Mouse (Mus musculus) midbrain, postnatal 0 days (tissue): ENCODE measurements around the gene Pigc. TPM values are rescaled to one million over a fixed set of nuclear protein-coding genes. Genes with fewer than 3 reads are reported as not detected.

ENCODE experiments used
- ATAC-seq: fragments of 200-750 bp; cut with Nextera tagmentation; 2 replicates; pipeline ENCODE4 v1.8.0; 2017; ENCODE audit warnings: moderate number of reproducible peaks, mild to moderate bottlenecking, moderate TSS enrichment, moderate library complexity; ENCODE audit not compliant: low FRiP score
- DNase-seq: peaks from one replicate; pipeline ENCODE4 v3.0.0-alpha.2; 2015; ENCODE audit warnings: low spot score
- H3K27ac ChIP-seq: fragments of 300-500 bp; sonication (generic); 2 replicates; pipeline ENCODE4 v1.5.1; 2014; ENCODE audit warnings: low read depth, mild to moderate bottlenecking, low read length, mixed read lengths
- H3K27me3 ChIP-seq: fragments of 300-500 bp; sonication (generic); 2 replicates; pipeline ENCODE4 v1.6.1; 2014; ENCODE audit warnings: low read length, control low read depth, mixed read lengths; ENCODE audit not compliant: insufficient read depth
- H3K36me3 ChIP-seq: fragments of 300-500 bp; sonication (generic); 2 replicates; pipeline ENCODE4 v1.6.1; 2014; ENCODE audit warnings: low read length, control low read depth, mixed read lengths; ENCODE audit not compliant: insufficient read depth
- H3K4me1 ChIP-seq: fragments of 300-500 bp; sonication (generic); 2 replicates; pipeline ENCODE4 v1.6.1; 2014; ENCODE audit warnings: mild to moderate bottlenecking, control low read depth, antibody characterized with exemption, low read length, mixed read lengths; ENCODE audit not compliant: insufficient read depth
- H3K4me2 ChIP-seq: fragments of 300-500 bp; sonication (generic); 2 replicates; pipeline ENCODE4 v1.6.1; 2014; ENCODE audit warnings: low read depth, mild to moderate bottlenecking, low read length, mixed read lengths; ENCODE audit not compliant: poor library complexity, severe bottlenecking
- H3K4me3 ChIP-seq: fragments of 300-500 bp; sonication (generic); 2 replicates; pipeline ENCODE4 v1.5.1; 2014; ENCODE audit warnings: low read depth, mild to moderate bottlenecking, low read length, moderate library complexity
- H3K9ac ChIP-seq: fragments of 300-500 bp; sonication (generic); replicated peaks from 2 replicates; pipeline ENCODE4 v1.6.1; 2014; ENCODE audit warnings: mild to moderate bottlenecking, low read length, moderate library complexity, mixed read lengths; ENCODE audit not compliant: poor library complexity, severe bottlenecking
- H3K9me3 ChIP-seq: fragments of 300-500 bp; sonication (generic); 2 replicates; pipeline ENCODE4 v1.6.1; 2016; ENCODE audit warnings: low read length, control low read depth
- CTCF ChIP-seq: IDR thresholded peaks from 2 replicates; pipeline ENCODE4 v1.5.1; 2016; ENCODE audit warnings: antibody characterized with exemption, mild to moderate bottlenecking
- WGBS: fragments of 180-500 bp; shearing (Covaris S2); extraction: QIAGEN DNeasy Blood & Tissue Kit; methylation state at CpG from one replicate; pipeline ENCODE4 v1.1.7; 2014; 5-methylcytosine and 5-hydroxymethylcytosine counted together
- polyA plus RNA-seq: library from polyadenylated mRNA; unstranded; fragments of >200 nt; fragmentation: Nextera tagmentation; extraction: Ambion mirVana; gene quantifications from 2 replicates; pipeline ENCODE4 v1.2.1, GENCODE M21; 2015
- total RNA-seq: library from RNA; depleted of rRNA; stranded (reverse); fragments of >200 nt; gene quantifications from 2 replicates; pipeline ENCODE4 v1.2.3, GENCODE M21; 2014

The Pigc gene
- total and polyA plus RNA-seq, 2 experiments from 2014 or later = 14.5 to 22.6 TPM

- DNase-seq = no peak
- Histone ChIP-seq H3K4me2 (no peak within 1 kb of the TSS), H3K4me3 (no peak within 1 kb of the TSS), H3K27ac (no peak within 1 kb of the TSS), H3K9ac (no peak within 1 kb of the TSS), H3K36me3 (no peaks in the 10 kb centered on the region), H3K27me3 (no peaks in the 10 kb centered on the region), H3K9me3 (no peaks in the 10 kb centered on the region), H3K4me1 (0 out of 2 replicates have a peak, but pooled peaks cover 5% of the 10 kb centered on the region)
- ATAC-seq = no peak
- TF ChIP-seq CTCF = no peak
- WGBS = 62% methylated on average over 1 of the region's 1 CpGs
These were observed 10.6 kb downstream of the Pigc start, which contains the start of gene 4930558K02Rik for GRCm38 (mm10) chr1:161979536-161979935. Gene 4930558K02Rik, minus strand, starts transcription at chr1:161979636.

GRCm38 (mm10) chr1:161980046-161980445 is 11.1 kb downstream of the Pigc start:
- WGBS = 87% methylated on average over 2 of the region's 2 CpGs
- ATAC-seq (no peak), DNase-seq (no peak)
- H3K9ac ChIP-seq = no peak overlapping the region
- H3K4me2 ChIP-seq = no peak overlapping the region
- no peaks in the 10 kb centered on the region for H3K9me3 ChIP-seq
- H3K27me3 ChIP-seq = no peaks in the 10 kb centered on the region
- H3K4me3 ChIP-seq = no peak overlapping the region
- H3K27ac ChIP-seq = no peak overlapping the region
- TF ChIP-seq CTCF = no peak
- no peaks in the 10 kb centered on the region for H3K36me3 ChIP-seq
- 0 out of 2 replicates have a peak, but pooled peaks cover 5% of the 10 kb centered on the region for H3K4me1 ChIP-seq

- Histone ChIP-seq H3K36me3 (no peaks in the 10 kb centered on the region), H3K27ac (no peak overlapping the region), H3K4me2 (no peak overlapping the region), H3K9ac (no peak overlapping the region), H3K27me3 (no peaks in the 10 kb centered on the region), H3K9me3 (no peaks in the 10 kb centered on the region), H3K4me3 (no peak overlapping the region), H3K4me1 (0 out of 2 replicates have a peak, but pooled peaks cover 5% of the 10 kb centered on the region)
- ATAC-seq = no peak
- no peak for TF ChIP-seq CTCF
- DNase-seq = no peak
- WGBS = 91% methylated on average over 9 of the region's 9 CpGs
These were observed 11.8 kb downstream of the Pigc start for GRCm38 (mm10) chr1:161980626-161981298.

DNA sequence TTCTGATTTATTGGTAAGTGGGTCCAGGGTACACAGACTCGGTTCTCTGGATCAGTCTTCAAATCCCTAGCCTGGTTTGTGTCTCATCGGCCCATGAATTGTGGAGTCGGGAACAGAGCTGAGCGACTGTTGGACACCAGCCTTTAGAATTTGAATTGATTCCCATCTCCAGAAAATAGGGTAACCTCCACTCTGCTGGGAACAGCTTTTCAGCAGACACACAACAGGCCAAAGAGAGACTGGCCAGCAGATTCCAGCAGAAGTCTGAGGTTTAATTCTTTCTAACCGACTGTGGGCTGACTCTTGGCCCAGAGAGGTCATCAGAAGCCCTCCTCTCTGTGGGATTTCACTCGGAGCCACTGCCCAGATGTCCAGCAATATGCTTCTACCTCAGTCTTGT is 14.5 kb downstream of the Pigc start:
- H3K4me3 ChIP-seq = no peak overlapping the region
- no peaks in the 10 kb centered on the region for H3K4me1 ChIP-seq
- H3K27ac ChIP-seq = no peak overlapping the region
- TF ChIP-seq CTCF = no peak
- no peak for ATAC-seq
- no peaks in the 10 kb centered on the region for H3K9me3 ChIP-seq
- no peaks in the 10 kb centered on the region for H3K36me3 ChIP-seq
- H3K4me2 ChIP-seq = no peak overlapping the region
- H3K9ac ChIP-seq = no peak overlapping the region
- WGBS = 60% methylated on average over 6 of the region's 6 CpGs
- no peaks in the 10 kb centered on the region for H3K27me3 ChIP-seq
- no peak for DNase-seq

GRCm38 (mm10) chr1:161983979-161984566 is 15.1 kb downstream of the Pigc start:
- DNase-seq (no peak), ATAC-seq (no peak)
- Histone ChIP-seq H3K36me3 (no peaks in the 10 kb centered on the region), H3K27me3 (no peaks in the 10 kb centered on the region), H3K4me3 (no peak overlapping the region), H3K9ac (no peak overlapping the region), H3K27ac (no peak overlapping the region), H3K4me2 (no peak overlapping the region), H3K9me3 (no peaks in the 10 kb centered on the region), H3K4me1 (no peaks in the 10 kb centered on the region)
- 29% methylated on average over 4 of the region's 4 CpGs for WGBS
- no peak for TF ChIP-seq CTCF
